Mouse (Mus musculus): Measurements from ENCODE around the gene Pgm5. TPM values are rescaled to one million over a fixed set of nuclear protein-coding genes. Genes with fewer than 3 reads are reported as not detected.

The Pgm5 gene
- polyA plus RNA-seq, 1 experiment from 2014 or later = 4.8 TPM

- no peak overlapping the region for H3K4me3 ChIP-seq (ENCODE audit: low read length)
- H3K4me1 ChIP-seq (ENCODE audit: control insufficient read depth, insufficient read depth, low read length) = no peaks in the 10 kb centered on the region
- no peak overlapping the region for H3K4me2 ChIP-seq (ENCODE audit: low read depth, low read length)
- no peak overlapping the region for H3K9ac ChIP-seq (ENCODE audit: low read depth, low read length)
- H3K36me3 ChIP-seq (ENCODE audit: control insufficient read depth, insufficient read depth, low read length) = no peaks in the 10 kb centered on the region
- no peaks in the 10 kb centered on the region for H3K9me3 ChIP-seq (ENCODE audit: control insufficient read depth, low read length)
- WGBS = 70% methylated on average over 8 of the region's 8 CpGs
- no peaks in the 10 kb centered on the region for H3K27me3 ChIP-seq (replicated peaks; ENCODE audit: control insufficient read depth, insufficient read depth, low read length)
- no peak for ATAC-seq
- H3K27ac ChIP-seq (ENCODE audit: low read length) = no peak overlapping the region
Measured at GRCm38 (mm10) chr19:24646162-24646829, 215.4 kb downstream of the Pgm5 start.

- no peak for ATAC-seq
- Histone ChIP-seq H3K4me3 (ENCODE audit: low read length) (no peak overlapping the region), H3K27ac (ENCODE audit: low read length) (no peak overlapping the region), H3K36me3 (ENCODE audit: control insufficient read depth, insufficient read depth, low read length) (no peaks in the 10 kb centered on the region), H3K4me2 (ENCODE audit: low read depth, low read length) (no peak overlapping the region), H3K27me3 (replicated peaks; ENCODE audit: control insufficient read depth, insufficient read depth, low read length) (no peaks in the 10 kb centered on the region), H3K4me1 (ENCODE audit: control insufficient read depth, insufficient read depth, low read length) (no peaks in the 10 kb centered on the region), H3K9me3 (ENCODE audit: control insufficient read depth, low read length) (no peaks in the 10 kb centered on the region), H3K9ac (ENCODE audit: low read depth, low read length) (no peak overlapping the region)
- WGBS = 53% methylated on average over 10 of the region's 10 CpGs
Measured at GRCm38 (mm10) chr19:24644971-24645370, 216.7 kb downstream of the Pgm5 start.

GRCm38 (mm10) chr19:24640982-24641381, 220.7 kb downstream of the Pgm5 start:
- no peaks in the 10 kb centered on the region for H3K27me3 ChIP-seq (replicated peaks; ENCODE audit: control insufficient read depth, insufficient read depth, low read length)
- no peaks in the 10 kb centered on the region for H3K36me3 ChIP-seq (ENCODE audit: control insufficient read depth, insufficient read depth, low read length)
- no peaks in the 10 kb centered on the region for H3K9me3 ChIP-seq (ENCODE audit: control insufficient read depth, low read length)
- WGBS = 91% methylated on average over 6 of the region's 6 CpGs
- H3K4me1 ChIP-seq (ENCODE audit: control insufficient read depth, insufficient read depth, low read length) = no peaks in the 10 kb centered on the region
- H3K9ac ChIP-seq (ENCODE audit: low read depth, low read length) = no peak overlapping the region
- ATAC-seq = no peak
- H3K4me2 ChIP-seq (ENCODE audit: low read depth, low read length) = no peak overlapping the region
- H3K4me3 ChIP-seq (ENCODE audit: low read length) = no peak overlapping the region
- no peak overlapping the region for H3K27ac ChIP-seq (ENCODE audit: low read length)

GRCm38 (mm10) chr19:24637988-24638387, 223.7 kb downstream of the Pgm5 start:
- no peaks in the 10 kb centered on the region for H3K4me1 ChIP-seq (ENCODE audit: control insufficient read depth, insufficient read depth, low read length)
- no peaks in the 10 kb centered on the region for H3K36me3 ChIP-seq (ENCODE audit: control insufficient read depth, insufficient read depth, low read length)
- no peak for ATAC-seq
- no peaks in the 10 kb centered on the region for H3K27me3 ChIP-seq (replicated peaks; ENCODE audit: control insufficient read depth, insufficient read depth, low read length)
- H3K27ac ChIP-seq (ENCODE audit: low read length) = no peak overlapping the region
- 86% methylated on average over 6 of the region's 6 CpGs for WGBS
- H3K9me3 ChIP-seq (ENCODE audit: control insufficient read depth, low read length) = no peaks in the 10 kb centered on the region
- H3K9ac ChIP-seq (ENCODE audit: low read depth, low read length) = no peak overlapping the region
- no peak overlapping the region for H3K4me3 ChIP-seq (ENCODE audit: low read length)
- H3K4me2 ChIP-seq (ENCODE audit: low read depth, low read length) = no peak overlapping the region

GRCm38 (mm10) chr19:24636616-24637015, 225.0 kb downstream of the Pgm5 start:
- no peaks in the 10 kb centered on the region for H3K27me3 ChIP-seq (replicated peaks; ENCODE audit: control insufficient read depth, insufficient read depth, low read length)
- H3K9ac ChIP-seq (ENCODE audit: low read depth, low read length) = no peak overlapping the region
- no peak overlapping the region for H3K4me2 ChIP-seq (ENCODE audit: low read depth, low read length)
- no peaks in the 10 kb centered on the region for H3K36me3 ChIP-seq (ENCODE audit: control insufficient read depth, insufficient read depth, low read length)
- H3K27ac ChIP-seq (ENCODE audit: low read length) = no peak overlapping the region
- H3K4me1 ChIP-seq (ENCODE audit: control insufficient read depth, insufficient read depth, low read length) = no peaks in the 10 kb centered on the region
- WGBS = 82% methylated on average over 10 of the region's 10 CpGs
- H3K9me3 ChIP-seq (ENCODE audit: control insufficient read depth, low read length) = no peaks in the 10 kb centered on the region
- ATAC-seq = no peak
- no peak overlapping the region for H3K4me3 ChIP-seq (ENCODE audit: low read length)

- H3K4me3 ChIP-seq (ENCODE audit: low read length) = no peak overlapping the region
- no peak overlapping the region for H3K4me2 ChIP-seq (ENCODE audit: low read depth, low read length)
- H3K9ac ChIP-seq (ENCODE audit: low read depth, low read length) = no peak overlapping the region
- no peaks in the 10 kb centered on the region for H3K36me3 ChIP-seq (ENCODE audit: control insufficient read depth, insufficient read depth, low read length)
- H3K27ac ChIP-seq (ENCODE audit: low read length) = no peak overlapping the region
- H3K9me3 ChIP-seq (ENCODE audit: control insufficient read depth, low read length) = no peaks in the 10 kb centered on the region
- H3K4me1 ChIP-seq (ENCODE audit: control insufficient read depth, insufficient read depth, low read length) = no peaks in the 10 kb centered on the region
- no peaks in the 10 kb centered on the region for H3K27me3 ChIP-seq (replicated peaks; ENCODE audit: control insufficient read depth, insufficient read depth, low read length)
- 2% methylated on average over 7 of the region's 7 CpGs for WGBS
- ATAC-seq = no peak; the same call in 1 of the 2 replicates
Measured at GRCm38 (mm10) chr19:24634602-24635001, 227.1 kb downstream of the Pgm5 start.

Other genes starting within 250 kb of the Pgm5 start
- 3.8 and 4.8 TPM in 2 replicates for gene Tmem252, start 187.8 kb downstream of the Pgm5 start, polyA plus RNA-seq (2015; fragmentation: Nextera tagmentation; extraction: Ambion mirVana)
- 316 and 355 TPM in 2 replicates for gene Gm10053, start 13.8 kb upstream of the Pgm5 start, polyA plus RNA-seq (2015; fragmentation: Nextera tagmentation; extraction: Ambion mirVana)
- not detected in 2 replicates for gene Foxd4, start 39.3 kb upstream of the Pgm5 start, polyA plus RNA-seq (2015; fragmentation: Nextera tagmentation; extraction: Ambion mirVana)
- gene Cbwd1, start 99.8 kb upstream of the Pgm5 start, polyA plus RNA-seq (2015; fragmentation: Nextera tagmentation; extraction: Ambion mirVana) = 15.6 and 16.4 TPM in 2 replicates
- gene Dock8, start 137.7 kb upstream of the Pgm5 start, polyA plus RNA-seq (2015; fragmentation: Nextera tagmentation; extraction: Ambion mirVana) = 5.0 and 5.4 TPM in 2 replicates